Mouse (Mus musculus) lung, embryonic 16.5 days (tissue): Measurements from ENCODE around the gene Ttc33. TPM values are rescaled to one million over a fixed set of nuclear protein-coding genes. Genes with fewer than 3 reads are reported as not detected.
A peak's percentile ranks its signal among the peaks of the same experiment; 100 is the strongest.

ENCODE experiments used
- ATAC-seq: fragments of 200-750 bp; cut with Nextera tagmentation; 2 replicates; pipeline ENCODE4 v1.8.0; 2017; ENCODE audit warnings: low read depth, mild to moderate bottlenecking, moderate library complexity
- H3K27ac ChIP-seq: fragments of 300-500 bp; sonication (generic); 2 replicates; pipeline ENCODE4 v1.5.1; 2014; ENCODE audit warnings: mild to moderate bottlenecking, control low read depth, low read length
- H3K27me3 ChIP-seq: fragments of 300-500 bp; sonication (generic); 2 replicates; pipeline ENCODE4 v1.6.1; 2014; ENCODE audit warnings: low read depth, low read length, mixed read lengths; ENCODE audit not compliant: control insufficient read depth, insufficient read depth
- H3K36me3 ChIP-seq: fragments of 300-500 bp; sonication (generic); 2 replicates; pipeline ENCODE4 v1.6.1; 2014; ENCODE audit warnings: low read length; ENCODE audit not compliant: control insufficient read depth, insufficient read depth
- H3K4me1 ChIP-seq: fragments of 300-500 bp; sonication (generic); replicated peaks from 2 replicates; pipeline ENCODE4 v1.6.1; 2014; ENCODE audit warnings: low read length, mixed read lengths; ENCODE audit not compliant: control insufficient read depth, insufficient read depth
- H3K4me2 ChIP-seq: fragments of 300-500 bp; sonication (generic); 2 replicates; pipeline ENCODE4 v1.6.1; 2014; ENCODE audit warnings: low read depth, low read length, control low read depth
- H3K4me3 ChIP-seq: fragments of 300-500 bp; sonication (generic); 2 replicates; pipeline ENCODE4 v1.5.1; 2014; ENCODE audit warnings: mild to moderate bottlenecking, low read length, control low read depth
- H3K9ac ChIP-seq: fragments of 300-500 bp; sonication (generic); 2 replicates; pipeline ENCODE4 v1.6.1; 2014; ENCODE audit warnings: low read length, control low read depth
- H3K9me3 ChIP-seq: fragments of 300-500 bp; sonication (generic); 2 replicates; pipeline ENCODE4 v1.6.1; 2016; ENCODE audit warnings: low read length; ENCODE audit not compliant: control insufficient read depth
- WGBS: fragments of 180-500 bp; shearing (Covaris S2); extraction: QIAGEN DNeasy Blood & Tissue Kit; methylation state at CpG from one replicate; pipeline ENCODE4 v1.1.7; 2014; 5-methylcytosine and 5-hydroxymethylcytosine counted together
- polyA plus RNA-seq: library from polyadenylated mRNA; unstranded; fragments of >200 nt; fragmentation: Nextera tagmentation; extraction: Ambion mirVana; gene quantifications from 2 replicates; pipeline ENCODE4 v1.2.1, GENCODE M21; 2015

The Ttc33 gene
- polyA plus RNA-seq, 1 experiment from 2014 or later = 44.3 TPM

- H3K4me1 ChIP-seq = peaks cover 15% of the 10 kb centered on the region
- 0 out of 2 replicates have a peak, but pooled peaks have one; percentile 3 for ATAC-seq
- no peaks in the 10 kb centered on the region for H3K36me3 ChIP-seq
- peak overlapping the region; percentile 99 for H3K4me2 ChIP-seq
- peaks cover 44% of the 10 kb centered on the region for H3K27me3 ChIP-seq
- peak overlapping the region; percentile 61 for H3K4me3 ChIP-seq
- peak overlapping the region; percentile 50 for H3K9ac ChIP-seq
- no peaks in the 10 kb centered on the region for H3K9me3 ChIP-seq
- WGBS = 2% methylated on average over 61 of the region's 61 CpGs
- no peak overlapping the region for H3K27ac ChIP-seq
Observed at GRCm38 (mm10) chr15:5242241-5243035, 57.1 kb downstream of the Ttc33 start.

GRCm38 (mm10) chr15:5243036-5243958, 58.0 kb downstream of the Ttc33 start:
- 7% methylated on average over 40 of the region's 40 CpGs for WGBS
- ATAC-seq = peak; percentile 1; the same call in 1 of the 2 replicates
- H3K27me3 ChIP-seq = peaks cover 44% of the 10 kb centered on the region

DNA sequence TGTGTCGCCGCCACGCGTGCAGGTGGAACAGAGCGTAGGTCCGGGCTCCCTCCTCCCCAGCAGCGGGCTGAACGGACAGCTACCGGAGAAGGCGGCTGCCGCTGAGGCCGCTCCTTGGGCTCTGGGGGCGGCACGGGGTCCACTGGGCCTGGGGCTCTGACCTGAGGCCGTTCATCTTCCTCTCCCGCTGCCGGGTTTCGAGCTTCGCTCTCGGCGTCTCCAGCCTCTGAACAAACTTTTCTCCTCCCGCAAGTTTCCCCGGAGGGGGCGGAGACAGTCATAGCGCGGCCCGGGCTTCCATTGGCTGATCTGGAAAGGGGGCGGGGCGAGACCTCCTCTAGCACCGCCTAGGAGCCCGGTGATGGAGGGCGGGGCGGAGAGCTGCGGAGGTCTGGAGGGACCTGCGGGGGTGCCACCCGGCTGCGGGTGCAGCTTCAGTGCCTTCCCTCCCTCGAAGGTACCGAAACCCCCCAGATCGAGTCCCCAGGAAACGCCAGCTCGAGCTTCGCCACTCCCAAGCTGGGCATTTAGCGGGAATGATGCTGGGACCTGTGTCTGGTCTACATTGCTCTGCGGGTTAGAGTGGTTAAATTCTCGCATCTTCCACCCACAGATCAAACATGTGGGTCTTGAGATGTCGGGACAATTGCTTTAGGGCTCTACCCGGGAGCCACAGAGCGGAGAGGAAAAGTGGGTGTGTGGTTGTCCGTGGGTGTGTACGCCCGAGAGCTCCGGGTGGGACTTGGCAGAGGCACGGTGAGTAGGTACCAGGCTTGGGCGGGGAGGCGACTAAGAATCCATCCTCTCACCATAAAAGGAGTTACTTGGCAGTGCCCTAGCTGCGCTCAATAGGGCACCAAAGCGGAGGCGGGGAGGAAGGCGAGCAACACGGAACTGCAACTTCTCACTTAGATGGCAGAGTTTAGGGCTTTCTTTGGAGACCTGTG, 58.9 kb downstream of the Ttc33 start, which contains the start of gene Ptger4:
Ptger4 (minus strand) TSS at position 229 of the 947 bp plus-strand sequence.
- ATAC-seq = peak; percentile 97
- under 1% methylated on average over 59 of the region's 61 CpGs for WGBS
- H3K9me3 ChIP-seq = no peaks in the 10 kb centered on the region

More at GRCm38 (mm10) chr15:5243036-5243958, 58.0 kb downstream of the Ttc33 start:
- Histone ChIP-seq H3K9ac (peak overlapping the region; percentile 59), H3K4me1 (peaks cover 15% of the 10 kb centered on the region), H3K36me3 (no peaks in the 10 kb centered on the region), H3K27ac (no peak overlapping the region), H3K9me3 (no peaks in the 10 kb centered on the region), H3K4me3 (peak overlapping the region; percentile 61), H3K4me2 (peak overlapping the region; percentile 99)

DNA sequence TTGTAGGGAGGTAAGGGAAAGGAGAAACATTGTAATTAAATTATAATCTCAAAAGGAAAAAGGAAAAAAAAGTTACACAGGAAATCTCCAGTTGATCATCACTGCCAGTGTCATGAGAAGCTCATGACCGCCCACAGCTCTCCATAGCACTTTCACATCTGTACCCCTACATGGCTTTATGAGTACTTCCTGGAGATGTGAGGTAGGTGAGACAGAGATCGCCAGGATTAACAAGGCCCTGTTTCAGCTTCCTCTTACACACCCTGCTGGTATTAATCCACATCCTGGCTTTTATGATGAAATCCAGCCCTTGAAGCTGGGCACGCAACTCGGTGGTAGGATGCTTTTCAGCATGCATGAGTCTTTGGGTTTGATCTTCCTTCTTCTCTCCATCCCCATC, 64.9 kb downstream of the Ttc33 start:
- Histone ChIP-seq H3K4me1 (no peaks in the 10 kb centered on the region), H3K4me2 (no peak overlapping the region), H3K9ac (no peak overlapping the region), H3K36me3 (no peaks in the 10 kb centered on the region), H3K27ac (no peak overlapping the region), H3K27me3 (peaks cover 6% of the 10 kb centered on the region; the same call in 1 of the 2 replicates), H3K4me3 (no peak overlapping the region), H3K9me3 (no peaks in the 10 kb centered on the region)
- WGBS = 76% methylated on average over 4 of the region's 4 CpGs
- ATAC-seq = no peak

More for the DNA sequence above, 58.9 kb downstream of the Ttc33 start, which contains the start of gene Ptger4:
- Histone ChIP-seq H3K4me3 (peak within 1 kb of the TSS; percentile 61), H3K4me1 (peaks cover 15% of the 10 kb centered on the region), H3K36me3 (no peaks in the 10 kb centered on the region), H3K9ac (peak within 1 kb of the TSS; percentile 59), H3K27ac (no peak within 1 kb of the TSS), H3K27me3 (peaks cover 44% of the 10 kb centered on the region), H3K4me2 (peak within 1 kb of the TSS; percentile 99)

DNA sequence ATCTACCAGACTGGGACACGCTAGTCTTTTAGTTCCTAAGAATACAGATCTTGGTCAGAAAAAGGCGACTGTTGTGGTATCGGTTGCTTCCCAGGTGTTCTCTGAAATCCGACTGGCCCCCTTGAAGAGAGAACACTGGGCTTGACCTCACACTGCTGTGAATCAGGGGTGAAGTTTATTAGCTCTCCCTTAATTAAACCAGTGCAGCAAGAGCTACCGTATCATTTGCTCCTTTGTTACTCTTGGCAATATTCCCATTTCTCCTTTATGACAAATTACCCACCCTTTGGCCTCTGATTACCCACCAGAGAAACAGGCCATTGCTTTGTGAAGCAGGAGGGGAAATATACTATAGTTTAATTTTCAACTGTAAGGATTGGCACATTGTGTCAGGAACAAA, 74.9 kb downstream of the Ttc33 start:
- Histone ChIP-seq H3K9ac (no peak overlapping the region), H3K27ac (no peak overlapping the region), H3K4me2 (no peak overlapping the region), H3K4me3 (no peak overlapping the region), H3K4me1 (no peaks in the 10 kb centered on the region), H3K27me3 (no peaks in the 10 kb centered on the region), H3K36me3 (no peaks in the 10 kb centered on the region), H3K9me3 (no peaks in the 10 kb centered on the region)
- WGBS = 65% methylated on average over 5 of the region's 5 CpGs
- ATAC-seq = no peak

DNA sequence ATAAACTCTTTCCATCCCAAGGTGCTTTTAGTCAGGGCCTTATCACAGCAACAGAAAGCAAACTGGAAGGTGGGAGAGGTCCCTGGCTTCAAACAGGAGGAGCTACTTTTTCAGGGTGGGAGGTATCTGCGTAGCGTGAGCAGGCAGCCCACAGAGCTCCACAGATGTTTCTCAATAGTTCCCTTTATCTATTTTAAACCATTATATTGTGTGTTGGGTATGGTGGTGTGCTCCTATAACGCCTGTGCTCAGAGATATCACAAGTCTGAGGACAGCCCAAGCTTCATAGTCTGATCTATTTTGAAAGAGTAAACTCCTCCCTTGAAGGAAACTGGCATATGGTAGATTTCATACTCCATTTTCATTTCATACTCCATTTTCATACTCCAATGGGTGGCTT, 75.7 kb downstream of the Ttc33 start:
- Histone ChIP-seq H3K4me2 (no peak overlapping the region), H3K9me3 (no peaks in the 10 kb centered on the region), H3K4me3 (no peak overlapping the region), H3K27ac (no peak overlapping the region), H3K36me3 (no peaks in the 10 kb centered on the region), H3K9ac (no peak overlapping the region), H3K27me3 (no peaks in the 10 kb centered on the region), H3K4me1 (no peaks in the 10 kb centered on the region)
- ATAC-seq = no peak
- 74% methylated on average over 3 of the region's 3 CpGs for WGBS

- H3K4me3 ChIP-seq = no peak overlapping the region
- no peak for ATAC-seq
- H3K36me3 ChIP-seq = no peaks in the 10 kb centered on the region
- H3K4me2 ChIP-seq = no peak overlapping the region
- no peaks in the 10 kb centered on the region for H3K4me1 ChIP-seq
- 84% methylated on average over 13 of the region's 13 CpGs for WGBS
- no peak overlapping the region for H3K27ac ChIP-seq
- no peaks in the 10 kb centered on the region for H3K27me3 ChIP-seq
- H3K9me3 ChIP-seq = no peaks in the 10 kb centered on the region
- H3K9ac ChIP-seq = no peak overlapping the region
Observed at GRCm38 (mm10) chr15:5262095-5262667, 76.9 kb downstream of the Ttc33 start.

DNA sequence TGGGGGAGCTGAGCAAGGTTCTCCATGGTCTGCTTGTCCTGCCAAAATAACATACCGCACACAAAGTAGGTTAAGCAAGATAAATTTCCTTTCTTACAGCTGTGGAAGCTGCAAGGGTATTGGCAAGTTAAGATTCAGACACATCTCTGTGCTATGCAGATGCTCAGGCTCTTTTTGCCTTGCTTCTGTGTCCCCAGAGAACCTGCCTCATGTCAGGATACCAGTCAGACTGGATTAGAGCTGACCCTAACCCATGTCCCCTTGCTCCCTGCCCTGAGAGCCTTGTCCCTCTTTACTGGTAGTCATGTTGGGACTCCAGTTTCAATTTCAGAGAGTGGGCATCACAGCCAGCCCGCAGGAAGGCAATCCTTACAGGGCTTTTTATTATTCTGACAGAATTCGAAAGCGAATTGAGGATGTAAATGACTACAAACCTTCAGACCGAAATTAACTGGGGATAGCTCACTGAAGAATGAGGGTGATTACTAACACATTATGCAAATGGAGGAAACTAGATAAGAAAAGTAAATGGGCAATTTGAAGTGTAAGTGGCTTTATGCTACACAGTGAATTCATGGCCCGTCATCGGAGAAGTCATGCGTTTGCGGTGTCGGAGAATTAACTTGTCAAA, 77.7 kb downstream of the Ttc33 start:
- no peak overlapping the region for H3K9ac ChIP-seq
- no peak overlapping the region for H3K4me3 ChIP-seq
- no peak overlapping the region for H3K27ac ChIP-seq
- no peak overlapping the region for H3K4me2 ChIP-seq
- H3K27me3 ChIP-seq = no peaks in the 10 kb centered on the region
- H3K36me3 ChIP-seq = no peaks in the 10 kb centered on the region
- no peaks in the 10 kb centered on the region for H3K9me3 ChIP-seq
- ATAC-seq = no peak
- H3K4me1 ChIP-seq = no peaks in the 10 kb centered on the region
- WGBS = 77% methylated on average over 10 of the region's 10 CpGs
